Mouse (Mus musculus) neural tube, embryonic 12.5 days (tissue): ENCODE measurements at regions not wholly inside any gene's neighbourhood (a gene's known extent, or its start where the extent isn't known, plus 50 kb on each side); places are given as distances from the start of the nearest gene placed in this dataset.
A peak's percentile ranks its signal among the peaks of the same experiment; 100 is the strongest.

Experiments
- ATAC-seq: fragments of 200-750 bp; cut with Nextera tagmentation; 2 replicates; pipeline ENCODE4 v1.8.0; 2017; ENCODE audit warnings: low read depth, mild to moderate bottlenecking, moderate TSS enrichment, moderate library complexity; ENCODE audit not compliant: low FRiP score
- H3K27ac ChIP-seq: fragments of 300-500 bp; sonication (generic); 2 replicates; pipeline ENCODE4 v1.5.1; 2016
- H3K27me3 ChIP-seq: fragments of 300-500 bp; sonication (generic); replicated peaks from 2 replicates; pipeline ENCODE4 v1.6.1; 2016; ENCODE audit warnings: mild to moderate bottlenecking
- H3K36me3 ChIP-seq: fragments of 300-500 bp; sonication (generic); 2 replicates; pipeline ENCODE4 v1.6.1; 2016; ENCODE audit warnings: mild to moderate bottlenecking
- H3K4me1 ChIP-seq: fragments of 300-500 bp; sonication (generic); 2 replicates; pipeline ENCODE4 v1.6.1; 2016
- H3K4me2 ChIP-seq: fragments of 300-500 bp; sonication (generic); replicated peaks from 2 replicates; pipeline ENCODE4 v1.6.1; 2016; ENCODE audit warnings: mild to moderate bottlenecking
- H3K4me3 ChIP-seq: fragments of 300-500 bp; sonication (generic); 2 replicates; pipeline ENCODE4 v1.5.1; 2016
- H3K9ac ChIP-seq: fragments of 300-500 bp; sonication (generic); 2 replicates; pipeline ENCODE4 v1.6.1; 2016; ENCODE audit warnings: mild to moderate bottlenecking
- H3K9me3 ChIP-seq: fragments of 300-500 bp; sonication (generic); 2 replicates; pipeline ENCODE4 v1.6.1; 2016; ENCODE audit warnings: mild to moderate bottlenecking
- WGBS: fragments of 180-500 bp; shearing (Covaris S2); methylation state at CpG from one replicate; pipeline ENCODE4 v1.1.7; 2016; 5-methylcytosine and 5-hydroxymethylcytosine counted together

DNA sequence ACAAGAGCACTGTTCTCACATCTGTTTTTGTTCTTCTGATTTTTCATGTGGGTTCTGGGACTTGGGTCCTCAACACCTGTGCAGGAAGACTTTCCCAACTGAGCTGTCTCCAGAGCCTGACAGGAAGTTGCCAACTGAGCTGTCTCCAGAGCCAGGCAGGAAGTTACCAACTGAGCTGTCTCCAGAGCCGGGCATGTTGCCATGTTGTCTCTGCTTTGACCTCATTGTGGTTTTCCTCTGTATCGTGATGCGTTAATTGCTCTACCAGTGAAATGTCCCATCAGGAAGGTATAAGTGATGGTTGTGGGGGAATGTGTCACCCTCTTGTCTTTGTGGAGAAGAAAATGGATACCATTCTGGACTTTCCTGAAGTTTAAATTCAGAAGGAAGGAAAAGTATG is 54.4 kb upstream of the Olfm4 start:
- H3K9ac ChIP-seq, result no peak overlapping the region
- H3K9me3 ChIP-seq, result no peaks in the 10 kb centered on the region
- H3K4me3 ChIP-seq, result no peak overlapping the region
- H3K36me3 ChIP-seq, result no peaks in the 10 kb centered on the region
- no peak overlapping the region for H3K4me2 ChIP-seq
- 86% methylated on average over 3 of the region's 3 CpGs for WGBS
- ATAC-seq, result no peak
- no peak overlapping the region for H3K27ac ChIP-seq
- no peaks in the 10 kb centered on the region for H3K27me3 ChIP-seq
- no peaks in the 10 kb centered on the region for H3K4me1 ChIP-seq

DNA sequence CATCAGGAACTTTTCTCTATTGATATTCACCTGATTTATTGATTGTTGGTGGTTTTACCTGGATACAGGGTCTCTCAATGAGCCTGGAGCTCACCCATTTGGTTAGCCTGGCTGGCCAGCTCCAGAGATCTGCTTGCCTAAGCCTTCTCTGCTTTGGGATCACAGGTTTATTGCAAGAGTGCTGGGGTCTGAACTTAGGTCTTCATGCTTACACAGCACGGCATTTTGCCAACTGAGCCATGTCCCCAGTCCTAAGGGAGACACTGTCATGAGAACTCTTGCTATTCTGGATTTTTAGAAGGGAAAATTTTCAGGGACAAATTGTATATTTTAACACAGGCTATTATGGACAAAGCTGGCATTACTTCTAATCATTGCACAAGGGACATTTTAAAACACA is 56.7 kb upstream of the Olfm4 start:
- Histone ChIP-seq H3K9ac (no peak overlapping the region), H3K4me2 (no peak overlapping the region), H3K27me3 (no peaks in the 10 kb centered on the region), H3K36me3 (no peaks in the 10 kb centered on the region), H3K9me3 (no peaks in the 10 kb centered on the region), H3K4me3 (no peak overlapping the region), H3K27ac (no peak overlapping the region), H3K4me1 (no peaks in the 10 kb centered on the region)
- ATAC-seq, result no peak
- 81% methylated on average over 1 of the region's 1 CpGs for WGBS

- H3K27me3 ChIP-seq, result no peaks in the 10 kb centered on the region
- 33% methylated on average over 9 of the region's 9 CpGs for WGBS
- H3K4me1 ChIP-seq, result peaks cover 4% of the 10 kb centered on the region; the same call in 1 of the 2 replicates
- no peak overlapping the region for H3K4me2 ChIP-seq
- no peak overlapping the region for H3K4me3 ChIP-seq
- no peak overlapping the region for H3K9ac ChIP-seq
- H3K27ac ChIP-seq, result no peak overlapping the region
- peak; percentile 70 for ATAC-seq
- no peaks in the 10 kb centered on the region for H3K36me3 ChIP-seq
- H3K9me3 ChIP-seq, result no peaks in the 10 kb centered on the region
Measured at GRCm38 (mm10) chr14:79916960-79917848, 66.7 kb upstream of the Olfm4 start.

- H3K4me1 ChIP-seq, result peaks cover 4% of the 10 kb centered on the region; the same call in 1 of the 2 replicates
- no peak overlapping the region for H3K27ac ChIP-seq
- H3K36me3 ChIP-seq, result no peaks in the 10 kb centered on the region
- ATAC-seq, result no peak
- no peaks in the 10 kb centered on the region for H3K27me3 ChIP-seq
- WGBS, result 80% methylated on average over 4 of the region's 4 CpGs
- no peak overlapping the region for H3K4me3 ChIP-seq
- no peak overlapping the region for H3K4me2 ChIP-seq
- no peak overlapping the region for H3K9ac ChIP-seq
- H3K9me3 ChIP-seq, result no peaks in the 10 kb centered on the region
Measured at GRCm38 (mm10) chr14:79914966-79915365, 68.9 kb upstream of the Olfm4 start.

DNA sequence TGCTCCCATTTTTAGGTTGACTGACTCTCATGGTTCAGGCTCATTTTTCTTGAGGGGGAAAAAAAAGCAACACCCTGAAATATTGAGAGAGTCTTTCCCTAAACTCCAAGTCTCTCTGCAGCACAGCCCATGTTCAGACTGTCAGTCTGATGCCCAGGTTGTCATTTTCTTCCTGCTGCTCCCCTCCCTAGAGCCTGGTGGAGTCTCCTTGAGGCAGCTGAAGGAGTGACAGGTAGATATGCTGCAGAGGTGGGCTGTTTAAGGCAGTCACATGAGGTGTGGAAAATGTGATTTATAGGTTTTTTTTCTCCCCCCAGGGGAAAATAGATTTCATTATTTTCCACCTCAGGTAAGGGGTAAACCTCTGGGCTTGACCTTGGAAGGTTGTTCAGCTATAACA is 70.6 kb upstream of the Olfm4 start:
- Histone ChIP-seq H3K9me3 (no peaks in the 10 kb centered on the region), H3K27ac (no peak overlapping the region)
- no peak for ATAC-seq

DNA sequence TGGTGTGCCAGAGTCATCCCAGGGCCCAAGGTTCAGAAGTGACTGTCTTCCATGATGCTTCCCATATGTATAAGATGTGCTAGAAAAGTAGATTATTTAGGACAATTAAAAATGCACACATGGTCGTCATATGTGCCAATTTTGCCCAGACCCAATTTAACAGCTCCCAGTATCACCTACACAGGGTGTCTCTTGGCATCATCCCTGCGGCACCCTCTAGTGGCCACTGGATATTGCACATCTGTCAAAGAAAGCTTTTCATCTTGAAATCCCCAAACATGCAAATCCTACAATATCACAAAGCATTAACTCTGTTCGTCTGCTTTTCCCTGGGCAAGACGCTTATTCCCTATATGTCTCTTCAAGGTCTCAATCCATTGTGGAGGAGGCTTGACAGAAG is 71.3 kb upstream of the Olfm4 start:
- Histone ChIP-seq H3K27ac (no peak overlapping the region), H3K36me3 (no peaks in the 10 kb centered on the region), H3K4me2 (no peak overlapping the region), H3K4me3 (no peak overlapping the region), H3K9ac (no peak overlapping the region), H3K9me3 (no peaks in the 10 kb centered on the region), H3K4me1 (peaks cover 13% of the 10 kb centered on the region; the same call in 1 of the 2 replicates), H3K27me3 (no peaks in the 10 kb centered on the region)
- 53% methylated on average over 4 of the region's 4 CpGs for WGBS
- ATAC-seq, result no peak

More for the DNA sequence above, 70.6 kb upstream of the Olfm4 start:
- Histone ChIP-seq H3K36me3 (no peaks in the 10 kb centered on the region), H3K4me3 (no peak overlapping the region), H3K27me3 (no peaks in the 10 kb centered on the region), H3K4me1 (peaks cover 9% of the 10 kb centered on the region; the same call in 1 of the 2 replicates), H3K9ac (no peak overlapping the region), H3K4me2 (no peak overlapping the region)

DNA sequence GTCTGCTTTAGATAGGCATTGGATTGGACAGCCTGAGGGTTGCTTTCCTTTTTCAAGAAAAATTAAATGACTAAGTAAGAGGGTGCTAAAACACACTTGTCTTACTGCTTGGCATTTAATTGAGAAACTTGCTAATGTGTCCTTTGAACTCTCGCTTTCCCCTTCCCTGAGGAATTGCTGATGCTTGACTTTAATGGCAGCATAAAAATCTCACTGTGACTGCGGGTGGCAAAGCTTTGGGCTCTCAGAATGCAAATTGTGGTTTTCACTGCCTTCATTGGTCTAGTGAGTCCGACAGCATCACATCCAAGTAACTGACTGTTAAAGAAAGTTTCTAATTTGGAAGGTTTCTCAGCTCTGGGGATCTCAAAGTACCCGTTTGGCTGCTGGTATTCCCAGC is 76.1 kb upstream of the Olfm4 start:
- Histone ChIP-seq H3K27me3 (no peaks in the 10 kb centered on the region), H3K4me2 (no peak overlapping the region), H3K36me3 (no peaks in the 10 kb centered on the region), H3K9me3 (no peaks in the 10 kb centered on the region), H3K4me3 (no peak overlapping the region), H3K27ac (no peak overlapping the region), H3K9ac (no peak overlapping the region), H3K4me1 (peaks cover 10% of the 10 kb centered on the region; the same call in 1 of the 2 replicates)
- ATAC-seq, result no peak
- WGBS, result 15% methylated on average over 4 of the region's 4 CpGs

GRCm38 (mm10) chr14:79905574-79905973 is 78.3 kb upstream of the Olfm4 start:
- Histone ChIP-seq H3K4me2 (no peak overlapping the region), H3K9ac (no peak overlapping the region), H3K27ac (no peak overlapping the region), H3K9me3 (no peaks in the 10 kb centered on the region), H3K4me1 (peaks cover 23% of the 10 kb centered on the region), H3K27me3 (no peaks in the 10 kb centered on the region), H3K36me3 (no peaks in the 10 kb centered on the region), H3K4me3 (no peak overlapping the region)
- ATAC-seq, result peak; percentile 26; the same call in 1 of the 2 replicates
- WGBS, result 22% methylated on average over 2 of the region's 2 CpGs

DNA sequence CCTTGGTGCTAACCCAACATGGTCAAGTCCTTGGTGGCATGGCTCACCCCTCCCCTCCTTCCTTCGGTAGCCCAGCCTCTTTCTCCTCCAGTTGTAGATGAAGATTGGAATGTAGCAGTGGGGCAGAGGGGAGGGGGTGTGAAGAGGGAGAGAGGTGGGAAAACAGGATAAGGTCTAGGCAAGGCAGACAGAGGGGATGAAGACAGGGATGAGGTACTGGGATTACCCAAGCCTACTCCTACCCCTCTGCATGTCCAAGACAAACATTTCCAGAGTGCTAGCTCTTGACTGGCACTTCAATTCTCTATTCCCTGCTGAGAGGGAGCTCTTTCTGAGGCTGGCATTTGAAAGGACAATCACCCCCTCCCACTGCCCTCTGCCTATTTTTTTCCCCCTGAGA is 81.5 kb upstream of the Olfm4 start:
- no peak overlapping the region for H3K27ac ChIP-seq

GRCm38 (mm10) chr14:79898240-79898639 is 85.6 kb upstream of the Olfm4 start:
- Histone ChIP-seq H3K9me3 (no peaks in the 10 kb centered on the region), H3K4me1 (peaks cover 17% of the 10 kb centered on the region), H3K27me3 (0 out of 2 replicates have a peak, but pooled peaks cover 4% of the 10 kb centered on the region), H3K4me2 (no peak overlapping the region), H3K4me3 (no peak overlapping the region), H3K27ac (no peak overlapping the region), H3K9ac (no peak overlapping the region), H3K36me3 (no peaks in the 10 kb centered on the region)
- 6% methylated on average over 5 of the region's 5 CpGs for WGBS
- ATAC-seq, result no peak

More for the DNA sequence above, 81.5 kb upstream of the Olfm4 start:
- Histone ChIP-seq H3K9ac (no peak overlapping the region), H3K36me3 (no peaks in the 10 kb centered on the region), H3K27me3 (no peaks in the 10 kb centered on the region), H3K4me2 (no peak overlapping the region), H3K4me3 (no peak overlapping the region), H3K4me1 (peaks cover 17% of the 10 kb centered on the region), H3K9me3 (no peaks in the 10 kb centered on the region)
- WGBS, result 18% methylated on average over 1 of the region's 1 CpGs
- no peak for ATAC-seq

GRCm38 (mm10) chr14:79893241-79893640 is 90.6 kb upstream of the Olfm4 start:
- H3K36me3 ChIP-seq, result no peaks in the 10 kb centered on the region
- H3K4me2 ChIP-seq, result no peak overlapping the region
- no peak for ATAC-seq
- H3K4me1 ChIP-seq, result 0 out of 2 replicates have a peak, but pooled peaks cover under 1% of the 10 kb centered on the region
- 68% methylated on average over 4 of the region's 4 CpGs for WGBS
- H3K27ac ChIP-seq, result no peak overlapping the region
- H3K27me3 ChIP-seq, result peaks cover 16% of the 10 kb centered on the region; the same call in 1 of the 2 replicates
- no peak overlapping the region for H3K4me3 ChIP-seq
- H3K9me3 ChIP-seq, result no peaks in the 10 kb centered on the region
- H3K9ac ChIP-seq, result no peak overlapping the region

- 86% methylated on average over 2 of the region's 2 CpGs for WGBS
Measured at GRCm38 (mm10) chr14:79890682-79891081, 93.2 kb upstream of the Olfm4 start.

GRCm38 (mm10) chr14:79890280-79890679 is 93.6 kb upstream of the Olfm4 start:
- Histone ChIP-seq H3K4me1 (no peaks in the 10 kb centered on the region), H3K9me3 (no peaks in the 10 kb centered on the region), H3K36me3 (no peaks in the 10 kb centered on the region), H3K9ac (no peak overlapping the region), H3K27ac (no peak overlapping the region), H3K4me3 (no peak overlapping the region), H3K27me3 (peaks cover 29% of the 10 kb centered on the region), H3K4me2 (no peak overlapping the region)
- no peak for ATAC-seq
- 83% methylated on average over 4 of the region's 4 CpGs for WGBS

More at GRCm38 (mm10) chr14:79890682-79891081, 93.2 kb upstream of the Olfm4 start:
- no peak for ATAC-seq
- H3K36me3 ChIP-seq, result no peaks in the 10 kb centered on the region
- no peak overlapping the region for H3K4me2 ChIP-seq
- H3K4me3 ChIP-seq, result no peak overlapping the region
- H3K27me3 ChIP-seq, result peaks cover 25% of the 10 kb centered on the region
- H3K4me1 ChIP-seq, result no peaks in the 10 kb centered on the region
- no peak overlapping the region for H3K27ac ChIP-seq
- H3K9ac ChIP-seq, result no peak overlapping the region
- no peaks in the 10 kb centered on the region for H3K9me3 ChIP-seq
